Mouse (Mus musculus): Measurements from ENCODE around the gene Pphln1. TPM values are rescaled to one million over a fixed set of nuclear protein-coding genes. Genes with fewer than 3 reads are reported as not detected.
"Not testable (repeated sequence)": the region's sequence is repeated elsewhere in the genome, so short reads cannot be mapped to it uniquely, and the experiment has no call there.

Gene Pphln1
- 36.6 and 36.7 TPM in 2 replicates for polyA plus RNA-seq (2015; fragmentation: Nextera tagmentation; extraction: Ambion mirVana)

GRCm38 (mm10) chr15:93397826-93398698 is at the start of gene Pphln1, which contains the start of gene Zcrb1:
Gene Pphln1, plus strand, starts transcription at chr15:93398350.
Gene Zcrb1, minus strand, starts transcription at chr15:93398334.
- H3K4me3 ChIP-seq (ENCODE audit: low read length), result peak within 1 kb of the TSS; percentile 89
- H3K36me3 ChIP-seq (ENCODE audit: control insufficient read depth, insufficient read depth, low read length), result peaks cover 9% of the 10 kb centered on the region
- no peaks in the 10 kb centered on the region for H3K27me3 ChIP-seq (replicated peaks; ENCODE audit: control insufficient read depth, insufficient read depth, low read length)
- peaks cover 23% of the 10 kb centered on the region for H3K4me1 ChIP-seq (ENCODE audit: control insufficient read depth, insufficient read depth, low read depth, low read length)
- H3K9ac ChIP-seq (ENCODE audit: low read depth, low read length), result peak within 1 kb of the TSS; percentile 95
- H3K27ac ChIP-seq (ENCODE audit: low read depth, low read length), result peak within 1 kb of the TSS; percentile 89
- ATAC-seq, result peak; percentile 97
- no peaks in the 10 kb centered on the region for H3K9me3 ChIP-seq (ENCODE audit: control insufficient read depth, low read length)
- H3K4me2 ChIP-seq (ENCODE audit: low read length), result peak within 1 kb of the TSS; percentile 92
- under 1% methylated on average over 57 of the region's 100 CpGs for WGBS

DNA sequence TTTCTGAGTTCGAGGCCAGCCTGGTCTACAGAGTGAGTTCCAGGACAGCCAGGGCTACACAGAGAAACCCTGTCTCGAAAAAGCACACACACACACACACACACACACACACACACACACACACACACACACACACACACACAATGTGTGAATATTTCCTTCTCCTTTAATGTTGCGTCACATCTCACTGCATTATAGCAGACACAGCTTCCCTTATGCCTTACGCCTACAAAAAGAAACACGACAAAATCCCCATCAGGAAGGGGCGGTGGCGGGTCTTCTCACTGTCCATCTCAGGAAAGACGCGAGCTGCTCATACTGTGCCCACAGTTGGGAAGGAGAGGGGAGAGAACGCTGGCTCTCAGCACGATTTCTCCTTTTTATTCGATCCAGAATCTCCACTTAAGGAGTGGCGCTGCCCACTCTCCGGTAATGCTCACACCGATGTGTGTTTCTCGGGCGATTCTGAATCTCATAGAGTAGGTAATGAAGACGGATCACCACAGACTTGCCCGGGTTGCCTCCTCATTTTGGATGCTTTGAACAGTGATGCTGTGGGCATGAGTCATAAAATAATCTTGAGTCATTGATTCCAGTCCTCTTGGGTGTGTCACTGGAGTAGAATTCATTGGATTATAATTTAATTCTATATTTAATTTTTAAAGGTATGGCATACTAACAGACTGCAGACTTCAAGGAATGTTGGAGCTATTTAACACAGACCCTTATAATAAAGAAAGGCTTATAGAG is 39.6 kb upstream of the Pphln1 start:
- H3K27ac ChIP-seq (ENCODE audit: low read depth, low read length), result no peak overlapping the region
- 0 out of 2 replicates have a peak, but pooled peaks cover 2% of the 10 kb centered on the region for H3K9me3 ChIP-seq (ENCODE audit: control insufficient read depth, low read length)
- no peaks in the 10 kb centered on the region for H3K27me3 ChIP-seq (replicated peaks; ENCODE audit: control insufficient read depth, insufficient read depth, low read length)
- H3K9ac ChIP-seq (ENCODE audit: low read depth, low read length), result no peak overlapping the region
- H3K4me2 ChIP-seq (ENCODE audit: low read length), result no peak overlapping the region
- no peaks in the 10 kb centered on the region for H3K4me1 ChIP-seq (ENCODE audit: control insufficient read depth, insufficient read depth, low read depth, low read length)
- H3K36me3 ChIP-seq (ENCODE audit: control insufficient read depth, insufficient read depth, low read length), result no peaks in the 10 kb centered on the region
- WGBS, result 94% methylated on average over 18 of the region's 19 CpGs
- no peak overlapping the region for H3K4me3 ChIP-seq (ENCODE audit: low read length)
- ATAC-seq, result no peak

DNA sequence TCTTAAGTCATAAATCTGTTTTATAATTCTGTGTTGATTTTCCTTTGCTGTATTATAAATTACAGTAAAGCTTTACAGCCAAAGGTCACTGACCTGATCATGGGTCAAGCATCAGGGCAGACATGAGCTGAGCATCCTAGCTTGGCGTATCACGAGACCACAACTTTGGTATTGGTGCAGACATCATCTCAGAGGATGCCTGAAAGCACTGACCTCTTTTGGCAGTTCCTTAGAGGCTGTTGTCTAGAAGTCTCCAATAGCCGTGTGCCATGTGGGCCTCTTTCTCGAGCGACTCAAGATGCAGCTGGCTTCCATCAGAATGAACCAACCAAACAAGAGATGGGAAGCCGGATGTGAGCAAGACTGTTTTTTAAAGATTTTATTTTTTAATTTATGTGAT is 32.6 kb upstream of the Pphln1 start:
- Histone ChIP-seq H3K9ac (ENCODE audit: low read depth, low read length) (no peak overlapping the region), H3K4me2 (ENCODE audit: low read length) (no peak overlapping the region), H3K4me3 (ENCODE audit: low read length) (no peak overlapping the region), H3K27ac (ENCODE audit: low read depth, low read length) (no peak overlapping the region), H3K27me3 (replicated peaks; ENCODE audit: control insufficient read depth, insufficient read depth, low read length) (no peaks in the 10 kb centered on the region), H3K4me1 (ENCODE audit: control insufficient read depth, insufficient read depth, low read depth, low read length) (no peaks in the 10 kb centered on the region), H3K9me3 (ENCODE audit: control insufficient read depth, low read length) (no peaks in the 10 kb centered on the region), H3K36me3 (ENCODE audit: control insufficient read depth, insufficient read depth, low read length) (no peaks in the 10 kb centered on the region)
- no peak for ATAC-seq
- WGBS, result 93% methylated on average over 6 of the region's 6 CpGs

DNA sequence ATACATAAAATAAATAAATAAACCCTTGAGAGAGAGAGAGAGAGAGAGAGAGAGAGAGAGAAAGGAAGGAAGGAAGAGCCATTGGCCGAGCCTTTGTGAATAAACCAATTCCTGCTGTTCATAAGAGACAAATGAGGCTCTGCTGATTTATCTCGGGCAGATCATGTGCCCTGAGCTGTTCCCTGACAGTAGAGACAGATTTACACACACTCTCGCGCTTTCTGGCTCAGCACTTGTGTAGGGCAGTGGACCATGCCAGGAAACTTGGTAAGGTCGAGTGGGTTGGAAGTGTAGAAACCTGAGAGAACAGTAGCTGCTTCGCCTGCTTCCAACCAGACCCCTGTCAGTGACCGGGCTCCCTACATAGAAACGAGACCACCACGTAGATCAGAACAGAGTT is 29.6 kb upstream of the Pphln1 start:
- Histone ChIP-seq H3K9ac (ENCODE audit: low read depth, low read length) (no peak overlapping the region), H3K9me3 (ENCODE audit: control insufficient read depth, low read length) (no peaks in the 10 kb centered on the region), H3K4me3 (ENCODE audit: low read length) (no peak overlapping the region), H3K27ac (ENCODE audit: low read depth, low read length) (no peak overlapping the region), H3K36me3 (ENCODE audit: control insufficient read depth, insufficient read depth, low read length) (no peaks in the 10 kb centered on the region), H3K4me1 (ENCODE audit: control insufficient read depth, insufficient read depth, low read depth, low read length) (no peaks in the 10 kb centered on the region), H3K4me2 (ENCODE audit: low read length) (no peak overlapping the region), H3K27me3 (replicated peaks; ENCODE audit: control insufficient read depth, insufficient read depth, low read length) (no peaks in the 10 kb centered on the region)
- WGBS, result 70% methylated on average over 9 of the region's 9 CpGs
- ATAC-seq, result no peak

- Histone ChIP-seq H3K9me3 (ENCODE audit: control insufficient read depth, low read length) (no peaks in the 10 kb centered on the region), H3K27ac (ENCODE audit: low read depth, low read length) (no peak overlapping the region), H3K4me2 (ENCODE audit: low read length) (no peak overlapping the region), H3K9ac (ENCODE audit: low read depth, low read length) (no peak overlapping the region), H3K4me3 (ENCODE audit: low read length) (no peak overlapping the region), H3K27me3 (replicated peaks; ENCODE audit: control insufficient read depth, insufficient read depth, low read length) (no peaks in the 10 kb centered on the region), H3K36me3 (ENCODE audit: control insufficient read depth, insufficient read depth, low read length) (no peaks in the 10 kb centered on the region), H3K4me1 (ENCODE audit: control insufficient read depth, insufficient read depth, low read depth, low read length) (no peaks in the 10 kb centered on the region)
- ATAC-seq, result no peak
- WGBS, result 91% methylated on average over 2 of the region's 2 CpGs
Observed at GRCm38 (mm10) chr15:93371838-93372237, 26.3 kb upstream of the Pphln1 start.

DNA sequence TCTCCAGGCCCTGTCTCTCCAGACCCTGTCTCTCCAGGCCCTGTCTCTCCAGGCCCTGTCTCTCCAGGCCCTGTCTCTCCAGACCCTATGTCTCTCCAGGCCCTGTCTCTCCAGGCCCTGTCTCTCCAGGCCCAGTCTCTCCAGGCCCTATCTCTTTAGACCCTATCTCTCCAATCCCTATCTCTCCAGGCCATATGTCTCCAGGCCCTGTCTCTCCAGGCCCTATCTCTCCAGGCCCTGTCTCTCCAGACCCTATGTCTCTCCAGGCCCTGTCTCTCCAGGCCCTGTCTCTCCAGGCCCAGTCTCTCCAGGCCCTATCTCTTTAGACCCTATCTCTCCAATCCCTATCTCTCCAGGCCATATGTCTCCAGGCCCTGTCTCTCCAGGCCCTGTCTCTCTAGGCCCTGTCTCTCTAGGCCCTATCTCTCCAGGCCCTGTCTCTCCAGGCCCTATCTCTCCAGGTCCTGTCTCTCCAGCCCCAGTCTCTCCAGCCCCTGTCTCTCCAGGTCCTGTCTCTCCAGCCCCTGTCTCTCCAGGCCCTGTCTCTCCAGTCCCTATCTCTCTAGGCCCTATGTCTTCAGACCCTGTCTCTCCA is 25.5 kb upstream of the Pphln1 start:
- not testable (repeated sequence) for ATAC-seq; H3K27me3 ChIP-seq (replicated peaks; ENCODE audit: control insufficient read depth, insufficient read depth, low read length)

DNA sequence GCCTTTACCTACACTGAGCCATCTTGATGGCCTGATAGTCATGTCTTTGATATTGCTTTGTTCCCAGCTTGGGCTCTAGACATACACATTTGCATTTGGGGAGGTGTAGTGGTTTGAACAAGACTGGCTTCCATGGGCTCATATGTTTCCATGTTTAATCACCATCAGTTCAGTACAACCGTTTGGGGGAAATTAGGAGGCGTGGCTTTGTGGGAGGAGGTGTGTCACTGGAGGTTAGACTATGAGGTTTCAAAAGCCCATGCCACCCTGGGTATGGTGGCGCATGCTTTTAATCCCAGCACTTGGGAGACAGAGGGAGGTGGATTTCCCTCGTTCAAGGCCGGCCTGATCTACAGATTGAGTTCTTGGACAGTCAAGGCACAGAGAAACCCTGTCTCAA is 22.5 kb upstream of the Pphln1 start:
- no peaks in the 10 kb centered on the region for H3K4me1 ChIP-seq (ENCODE audit: control insufficient read depth, insufficient read depth, low read depth, low read length)
- 95% methylated on average over 5 of the region's 5 CpGs for WGBS
- H3K36me3 ChIP-seq (ENCODE audit: control insufficient read depth, insufficient read depth, low read length), result no peaks in the 10 kb centered on the region
- ATAC-seq, result no peak
- no peaks in the 10 kb centered on the region for H3K27me3 ChIP-seq (replicated peaks; ENCODE audit: control insufficient read depth, insufficient read depth, low read length)
- H3K4me2 ChIP-seq (ENCODE audit: low read length), result no peak overlapping the region
- no peak overlapping the region for H3K4me3 ChIP-seq (ENCODE audit: low read length)
- no peak overlapping the region for H3K9ac ChIP-seq (ENCODE audit: low read depth, low read length)
- H3K9me3 ChIP-seq (ENCODE audit: control insufficient read depth, low read length), result no peaks in the 10 kb centered on the region
- H3K27ac ChIP-seq (ENCODE audit: low read depth, low read length), result no peak overlapping the region

More for the DNA sequence above, 25.5 kb upstream of the Pphln1 start:
- H3K4me1 ChIP-seq (ENCODE audit: control insufficient read depth, insufficient read depth, low read depth, low read length); H3K9me3 ChIP-seq (ENCODE audit: control insufficient read depth, low read length); H3K4me2 ChIP-seq (ENCODE audit: low read length); H3K36me3 ChIP-seq (ENCODE audit: control insufficient read depth, insufficient read depth, low read length); H3K9ac ChIP-seq (ENCODE audit: low read depth, low read length); H3K4me3 ChIP-seq (ENCODE audit: low read length); H3K27ac ChIP-seq (ENCODE audit: low read depth, low read length): not testable (repeated sequence)

GRCm38 (mm10) chr15:93379177-93379576 is 19.0 kb upstream of the Pphln1 start:
- no peak for ATAC-seq
- no peak overlapping the region for H3K4me3 ChIP-seq (ENCODE audit: low read length)
- H3K9ac ChIP-seq (ENCODE audit: low read depth, low read length), result no peak overlapping the region
- H3K4me1 ChIP-seq (ENCODE audit: control insufficient read depth, insufficient read depth, low read depth, low read length), result no peaks in the 10 kb centered on the region
- no peaks in the 10 kb centered on the region for H3K36me3 ChIP-seq (ENCODE audit: control insufficient read depth, insufficient read depth, low read length)
- no peaks in the 10 kb centered on the region for H3K9me3 ChIP-seq (ENCODE audit: control insufficient read depth, low read length)
- 85% methylated on average over 3 of the region's 3 CpGs for WGBS
- no peak overlapping the region for H3K27ac ChIP-seq (ENCODE audit: low read depth, low read length)
- H3K4me2 ChIP-seq (ENCODE audit: low read length), result no peak overlapping the region
- H3K27me3 ChIP-seq (replicated peaks; ENCODE audit: control insufficient read depth, insufficient read depth, low read length), result no peaks in the 10 kb centered on the region

DNA sequence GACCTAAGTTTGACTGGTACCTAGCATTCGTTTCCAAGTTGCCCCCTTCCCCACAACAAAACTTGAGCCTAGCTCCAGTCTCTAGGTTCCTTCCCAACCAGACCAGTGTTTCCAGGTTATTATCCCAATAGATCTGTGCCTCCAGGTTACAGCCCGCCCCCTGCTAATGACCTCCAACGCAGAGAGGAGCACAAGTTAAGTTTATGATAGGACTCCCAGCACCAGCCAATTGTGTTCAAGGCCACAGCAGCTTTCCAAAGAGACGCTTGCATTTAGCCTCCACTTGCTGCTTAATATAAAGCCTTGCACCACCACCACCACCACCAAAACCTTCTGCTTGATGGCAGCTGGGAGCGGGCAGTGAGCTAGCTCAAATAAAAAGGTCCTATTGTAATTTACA is 16.8 kb upstream of the Pphln1 start:
- Histone ChIP-seq H3K36me3 (ENCODE audit: control insufficient read depth, insufficient read depth, low read length) (peaks cover 1% of the 10 kb centered on the region; the same call in 1 of the 2 replicates), H3K27me3 (replicated peaks; ENCODE audit: control insufficient read depth, insufficient read depth, low read length) (no peaks in the 10 kb centered on the region), H3K4me2 (ENCODE audit: low read length) (no peak overlapping the region), H3K9ac (ENCODE audit: low read depth, low read length) (no peak overlapping the region), H3K4me3 (ENCODE audit: low read length) (no peak overlapping the region), H3K9me3 (ENCODE audit: control insufficient read depth, low read length) (no peaks in the 10 kb centered on the region), H3K27ac (ENCODE audit: low read depth, low read length) (no peak overlapping the region), H3K4me1 (ENCODE audit: control insufficient read depth, insufficient read depth, low read depth, low read length) (no peaks in the 10 kb centered on the region)
- ATAC-seq, result no peak
- WGBS, result 74% methylated on average over 5 of the region's 5 CpGs

All from hindbrain, embryonic 16.5 days (tissue).